Mouse (Mus musculus): ENCODE results near the gene Chka. TPM values are rescaled to one million over a fixed set of nuclear protein-coding genes. Genes with fewer than 3 reads are reported as not detected.

The Chka gene
- polyA plus RNA-seq, 1 experiment from 2014 or later = 71.1 TPM

GRCm38 (mm10) chr19:3843629-3844028 lies 7.9 kb upstream of the Chka start:
- 91% methylated on average over 2 of the region's 2 CpGs for WGBS
- H3K27ac ChIP-seq (ENCODE audit: low read depth, low read length) = no peak overlapping the region
- H3K4me1 ChIP-seq (ENCODE audit: control insufficient read depth, insufficient read depth, low read length) = no peaks in the 10 kb centered on the region
- no peak for ATAC-seq (ENCODE audit: low read depth)
- no peak overlapping the region for H3K9ac ChIP-seq (replicated peaks; ENCODE audit: low read depth, low read length)
- H3K4me2 ChIP-seq (ENCODE audit: low read depth, low read length) = no peak overlapping the region
- H3K27me3 ChIP-seq (ENCODE audit: control insufficient read depth, insufficient read depth, low read length) = no peaks in the 10 kb centered on the region
- no peaks in the 10 kb centered on the region for H3K9me3 ChIP-seq (ENCODE audit: control insufficient read depth, low read length)
- H3K36me3 ChIP-seq (ENCODE audit: control insufficient read depth, insufficient read depth, low read length) = no peaks in the 10 kb centered on the region
- no peak overlapping the region for H3K4me3 ChIP-seq (ENCODE audit: low read depth, low read length)

GRCm38 (mm10) chr19:3844836-3845235 lies 6.7 kb upstream of the Chka start:
- ATAC-seq (ENCODE audit: low read depth) = no peak
- WGBS = 85% methylated on average over 1 of the region's 1 CpGs

GRCm38 (mm10) chr19:3845339-3845738 lies 6.2 kb upstream of the Chka start:
- H3K9ac ChIP-seq (replicated peaks; ENCODE audit: low read depth, low read length) = no peak overlapping the region
- ATAC-seq (ENCODE audit: low read depth) = no peak
- H3K4me2 ChIP-seq (ENCODE audit: low read depth, low read length) = no peak overlapping the region
- 95% methylated on average over 11 of the region's 11 CpGs for WGBS
- no peaks in the 10 kb centered on the region for H3K9me3 ChIP-seq (ENCODE audit: control insufficient read depth, low read length)
- H3K4me3 ChIP-seq (ENCODE audit: low read depth, low read length) = no peak overlapping the region
- H3K36me3 ChIP-seq (ENCODE audit: control insufficient read depth, insufficient read depth, low read length) = no peaks in the 10 kb centered on the region
- no peaks in the 10 kb centered on the region for H3K4me1 ChIP-seq (ENCODE audit: control insufficient read depth, insufficient read depth, low read length)
- H3K27ac ChIP-seq (ENCODE audit: low read depth, low read length) = no peak overlapping the region
- H3K27me3 ChIP-seq (ENCODE audit: control insufficient read depth, insufficient read depth, low read length) = no peaks in the 10 kb centered on the region

More at GRCm38 (mm10) chr19:3844836-3845235, 6.7 kb upstream of the Chka start:
- no peak overlapping the region for H3K27ac ChIP-seq (ENCODE audit: low read depth, low read length)
- no peak overlapping the region for H3K4me3 ChIP-seq (ENCODE audit: low read depth, low read length)
- H3K9me3 ChIP-seq (ENCODE audit: control insufficient read depth, low read length) = no peaks in the 10 kb centered on the region
- H3K4me1 ChIP-seq (ENCODE audit: control insufficient read depth, insufficient read depth, low read length) = no peaks in the 10 kb centered on the region
- no peak overlapping the region for H3K9ac ChIP-seq (replicated peaks; ENCODE audit: low read depth, low read length)
- no peaks in the 10 kb centered on the region for H3K36me3 ChIP-seq (ENCODE audit: control insufficient read depth, insufficient read depth, low read length)
- no peak overlapping the region for H3K4me2 ChIP-seq (ENCODE audit: low read depth, low read length)
- H3K27me3 ChIP-seq (ENCODE audit: control insufficient read depth, insufficient read depth, low read length) = no peaks in the 10 kb centered on the region

GRCm38 (mm10) chr19:3845803-3846406 lies 5.7 kb upstream of the Chka start:
- H3K36me3 ChIP-seq (ENCODE audit: control insufficient read depth, insufficient read depth, low read length) = no peaks in the 10 kb centered on the region
- peaks cover 2% of the 10 kb centered on the region; the same call in 1 of the 2 replicates for H3K4me1 ChIP-seq (ENCODE audit: control insufficient read depth, insufficient read depth, low read length)
- H3K27me3 ChIP-seq (ENCODE audit: control insufficient read depth, insufficient read depth, low read length) = no peaks in the 10 kb centered on the region
- H3K4me3 ChIP-seq (ENCODE audit: low read depth, low read length) = no peak overlapping the region
- WGBS = 70% methylated on average over 1 of the region's 1 CpGs
- no peak for ATAC-seq (ENCODE audit: low read depth)
- no peak overlapping the region for H3K9ac ChIP-seq (replicated peaks; ENCODE audit: low read depth, low read length)
- no peaks in the 10 kb centered on the region for H3K9me3 ChIP-seq (ENCODE audit: control insufficient read depth, low read length)
- no peak overlapping the region for H3K27ac ChIP-seq (ENCODE audit: low read depth, low read length)
- no peak overlapping the region for H3K4me2 ChIP-seq (ENCODE audit: low read depth, low read length)

GRCm38 (mm10) chr19:3846676-3847604 lies 4.6 kb upstream of the Chka start:
- Histone ChIP-seq H3K9ac (replicated peaks; ENCODE audit: low read depth, low read length) (no peak overlapping the region), H3K27me3 (ENCODE audit: control insufficient read depth, insufficient read depth, low read length) (no peaks in the 10 kb centered on the region), H3K36me3 (ENCODE audit: control insufficient read depth, insufficient read depth, low read length) (no peaks in the 10 kb centered on the region), H3K27ac (ENCODE audit: low read depth, low read length) (no peak overlapping the region), H3K4me1 (ENCODE audit: control insufficient read depth, insufficient read depth, low read length) (peaks cover 5% of the 10 kb centered on the region; the same call in 1 of the 2 replicates), H3K4me2 (ENCODE audit: low read depth, low read length) (no peak overlapping the region), H3K4me3 (ENCODE audit: low read depth, low read length) (no peak overlapping the region), H3K9me3 (ENCODE audit: control insufficient read depth, low read length) (no peaks in the 10 kb centered on the region)
- no peak for ATAC-seq (ENCODE audit: low read depth)
- WGBS = 87% methylated on average over 10 of the region's 10 CpGs

- no peak for ATAC-seq (ENCODE audit: low read depth)
- H3K27ac ChIP-seq (ENCODE audit: low read depth, low read length) = no peak overlapping the region
- 88% methylated on average over 5 of the region's 5 CpGs for WGBS
- peaks cover 5% of the 10 kb centered on the region; the same call in 1 of the 2 replicates for H3K4me1 ChIP-seq (ENCODE audit: control insufficient read depth, insufficient read depth, low read length)
- H3K36me3 ChIP-seq (ENCODE audit: control insufficient read depth, insufficient read depth, low read length) = no peaks in the 10 kb centered on the region
- no peak overlapping the region for H3K9ac ChIP-seq (replicated peaks; ENCODE audit: low read depth, low read length)
- no peak overlapping the region for H3K4me2 ChIP-seq (ENCODE audit: low read depth, low read length)
- no peaks in the 10 kb centered on the region for H3K9me3 ChIP-seq (ENCODE audit: control insufficient read depth, low read length)
- no peak overlapping the region for H3K4me3 ChIP-seq (ENCODE audit: low read depth, low read length)
- no peaks in the 10 kb centered on the region for H3K27me3 ChIP-seq (ENCODE audit: control insufficient read depth, insufficient read depth, low read length)
These were observed 3.9 kb upstream of the Chka start for GRCm38 (mm10) chr19:3847711-3848110.

- H3K36me3 ChIP-seq (ENCODE audit: control insufficient read depth, insufficient read depth, low read length) = no peaks in the 10 kb centered on the region
- H3K4me3 ChIP-seq (ENCODE audit: low read depth, low read length) = no peak overlapping the region
- H3K4me2 ChIP-seq (ENCODE audit: low read depth, low read length) = no peak overlapping the region
- no peak overlapping the region for H3K9ac ChIP-seq (replicated peaks; ENCODE audit: low read depth, low read length)
- WGBS = 34% methylated on average over 7 of the region's 7 CpGs
- peaks cover 9% of the 10 kb centered on the region for H3K4me1 ChIP-seq (ENCODE audit: control insufficient read depth, insufficient read depth, low read length)
- H3K9me3 ChIP-seq (ENCODE audit: control insufficient read depth, low read length) = no peaks in the 10 kb centered on the region
- no peak for ATAC-seq (ENCODE audit: low read depth)
- no peaks in the 10 kb centered on the region for H3K27me3 ChIP-seq (ENCODE audit: control insufficient read depth, insufficient read depth, low read length)
- no peak overlapping the region for H3K27ac ChIP-seq (ENCODE audit: low read depth, low read length)
These were observed 3.3 kb upstream of the Chka start for GRCm38 (mm10) chr19:3848207-3848808.

- H3K27me3 ChIP-seq (ENCODE audit: control insufficient read depth, insufficient read depth, low read length) = no peaks in the 10 kb centered on the region
- no peak overlapping the region for H3K4me3 ChIP-seq (ENCODE audit: low read depth, low read length)
- H3K4me2 ChIP-seq (ENCODE audit: low read depth, low read length) = no peak overlapping the region
- no peak overlapping the region for H3K27ac ChIP-seq (ENCODE audit: low read depth, low read length)
- ATAC-seq (ENCODE audit: low read depth) = no peak
- H3K4me1 ChIP-seq (ENCODE audit: control insufficient read depth, insufficient read depth, low read length) = peaks cover 15% of the 10 kb centered on the region
- H3K9me3 ChIP-seq (ENCODE audit: control insufficient read depth, low read length) = no peaks in the 10 kb centered on the region
- no peaks in the 10 kb centered on the region for H3K36me3 ChIP-seq (ENCODE audit: control insufficient read depth, insufficient read depth, low read length)
- WGBS = 94% methylated on average over 2 of the region's 2 CpGs
- H3K9ac ChIP-seq (replicated peaks; ENCODE audit: low read depth, low read length) = no peak overlapping the region
These were observed 2.3 kb upstream of the Chka start for GRCm38 (mm10) chr19:3849251-3849650.

- H3K4me3 ChIP-seq (ENCODE audit: low read depth, low read length) = no peak overlapping the region
- H3K27ac ChIP-seq (ENCODE audit: low read depth, low read length) = no peak overlapping the region
- peaks cover 16% of the 10 kb centered on the region for H3K4me1 ChIP-seq (ENCODE audit: control insufficient read depth, insufficient read depth, low read length)
- no peak overlapping the region for H3K4me2 ChIP-seq (ENCODE audit: low read depth, low read length)
- 46% methylated on average over 5 of the region's 5 CpGs for WGBS
- no peaks in the 10 kb centered on the region for H3K27me3 ChIP-seq (ENCODE audit: control insufficient read depth, insufficient read depth, low read length)
- H3K9ac ChIP-seq (replicated peaks; ENCODE audit: low read depth, low read length) = no peak overlapping the region
- no peaks in the 10 kb centered on the region for H3K36me3 ChIP-seq (ENCODE audit: control insufficient read depth, insufficient read depth, low read length)
- no peak for ATAC-seq (ENCODE audit: low read depth)
- H3K9me3 ChIP-seq (ENCODE audit: control insufficient read depth, low read length) = no peaks in the 10 kb centered on the region
These were observed 1.5 kb upstream of the Chka start for GRCm38 (mm10) chr19:3850076-3850475.

All from neural tube, embryonic 14.5 days (tissue).